Mouse (Mus musculus) activated CD4-positive, CD25-positive, alpha-beta regulatory T cell, adult 4 months (primary cell): ENCODE data around the gene Papln. TPM values are rescaled to one million over a fixed set of nuclear protein-coding genes. Genes with fewer than 3 reads are reported as not detected.

Experiments used
- ATAC-seq: one replicate; pipeline ENCODE4 v1.8.0; 2017
- polyA plus RNA-seq, 2 experiments: library from polyadenylated mRNA; unstranded; fragments of 100-300 nt; shearing (Covaris generic); gene quantifications; one replicate each; pipeline ENCODE4 v1.2.1; 2017

Gene Papln
- polyA plus RNA-seq, 2 experiments from 2014 or later: not detected

GRCm38 (mm10) chr12:83768235-83768899 lies 4.9 kb downstream of the Papln start:
- no peak for ATAC-seq

GRCm38 (mm10) chr12:83770418-83771256 lies 7.2 kb downstream of the Papln start:
- no peak for ATAC-seq

- no peak for ATAC-seq
These were observed 12.2 kb downstream of the Papln start for GRCm38 (mm10) chr12:83775621-83776020.

- no peak for ATAC-seq
These were observed 13.3 kb downstream of the Papln start for GRCm38 (mm10) chr12:83776766-83777165.

GRCm38 (mm10) chr12:83780181-83780580 lies 16.7 kb downstream of the Papln start:
- no peak for ATAC-seq

GRCm38 (mm10) chr12:83781204-83781603 lies 17.8 kb downstream of the Papln start:
- no peak for ATAC-seq

GRCm38 (mm10) chr12:83781640-83782278 lies 18.3 kb downstream of the Papln start:
- ATAC-seq: no peak

- no peak for ATAC-seq
These were observed 19.2 kb downstream of the Papln start for GRCm38 (mm10) chr12:83782669-83783068.

GRCm38 (mm10) chr12:83785305-83785704 lies 21.9 kb downstream of the Papln start:
- ATAC-seq: no peak

- ATAC-seq: no peak
These were observed 25.8 kb downstream of the Papln start for GRCm38 (mm10) chr12:83789051-83789780.

GRCm38 (mm10) chr12:83789781-83790140 lies 26.3 kb downstream of the Papln start:
- no peak for ATAC-seq

- no peak for ATAC-seq
These were observed 27.3 kb downstream of the Papln start for GRCm38 (mm10) chr12:83790749-83791148.

GRCm38 (mm10) chr12:83791737-83792136 lies 28.3 kb downstream of the Papln start:
- no peak for ATAC-seq

- no peak for ATAC-seq
These were observed 29.4 kb downstream of the Papln start for GRCm38 (mm10) chr12:83792706-83793410.

- no peak for ATAC-seq
These were observed 31.6 kb downstream of the Papln start for GRCm38 (mm10) chr12:83795051-83795450.

GRCm38 (mm10) chr12:83795586-83795985 lies 32.2 kb downstream of the Papln start:
- ATAC-seq: no peak

- no peak for ATAC-seq
These were observed 34.9 kb downstream of the Papln start for GRCm38 (mm10) chr12:83798313-83798712.

GRCm38 (mm10) chr12:83800943-83801342 lies 37.5 kb downstream of the Papln start:
- ATAC-seq: no peak

GRCm38 (mm10) chr12:83803641-83804040 lies 40.2 kb downstream of the Papln start:
- no peak for ATAC-seq

GRCm38 (mm10) chr12:83811901-83812300 lies 48.5 kb downstream of the Papln start:
- ATAC-seq: no peak

GRCm38 (mm10) chr12:83816616-83817015 lies 53.2 kb downstream of the Papln start:
- no peak for ATAC-seq

GRCm38 (mm10) chr12:83830424-83830823 lies 67.0 kb downstream of the Papln start:
- no peak for ATAC-seq
